Mouse (Mus musculus): ENCODE results near the gene Gzf1. TPM values are rescaled to one million over a fixed set of nuclear protein-coding genes. Genes with fewer than 3 reads are reported as not detected.

Gzf1 gene
- polyA plus RNA-seq, 1 experiment from 2014 or later, result 15.8 TPM

GRCm38 (mm10) chr2:148731614-148732326 lies 50.9 kb downstream of the Gzf1 start:
- Histone ChIP-seq H3K27ac (ENCODE audit: low read length) (peak overlapping the region; percentile 73), H3K36me3 (ENCODE audit: control insufficient read depth, insufficient read depth, low read length) (no peaks in the 10 kb centered on the region), H3K9me3 (replicated peaks; ENCODE audit: control insufficient read depth, low read length, poor library complexity, severe bottlenecking) (no peaks in the 10 kb centered on the region), H3K4me3 (ENCODE audit: low read depth, low read length) (peak overlapping the region; percentile 85), H3K4me1 (ENCODE audit: control insufficient read depth, insufficient read depth, low read length) (peaks cover 16% of the 10 kb centered on the region), H3K4me2 (ENCODE audit: low read length) (peak overlapping the region; percentile 81), H3K27me3 (ENCODE audit: control insufficient read depth, insufficient read depth, low read depth, low read length) (no peaks in the 10 kb centered on the region), H3K9ac (ENCODE audit: low read depth, low read length) (peak overlapping the region; percentile 96)
- ATAC-seq, result peak; percentile 88
- under 1% methylated on average over 35 of the region's 35 CpGs for WGBS

GRCm38 (mm10) chr2:148732327-148733000 lies 51.6 kb downstream of the Gzf1 start, which contains the start of gene Napb:
TSS of gene Napb (minus strand) at chr2:148732467.
- H3K4me3 ChIP-seq (ENCODE audit: low read depth, low read length), result peak within 1 kb of the TSS; percentile 85
- 4% methylated on average over 18 of the region's 18 CpGs for WGBS
- H3K9me3 ChIP-seq (replicated peaks; ENCODE audit: control insufficient read depth, low read length, poor library complexity, severe bottlenecking), result no peaks in the 10 kb centered on the region
- peak; percentile 100 for ATAC-seq
- H3K4me2 ChIP-seq (ENCODE audit: low read length), result peak within 1 kb of the TSS; percentile 81
- H3K9ac ChIP-seq (ENCODE audit: low read depth, low read length), result peak within 1 kb of the TSS; percentile 96
- no peaks in the 10 kb centered on the region for H3K27me3 ChIP-seq (ENCODE audit: control insufficient read depth, insufficient read depth, low read depth, low read length)
- H3K4me1 ChIP-seq (ENCODE audit: control insufficient read depth, insufficient read depth, low read length), result peaks cover 16% of the 10 kb centered on the region
- H3K36me3 ChIP-seq (ENCODE audit: control insufficient read depth, insufficient read depth, low read length), result no peaks in the 10 kb centered on the region
- H3K27ac ChIP-seq (ENCODE audit: low read length), result peak within 1 kb of the TSS; percentile 73

Other genes starting within 250 kb of the Gzf1 start
- gene Cd93, start 237.5 kb upstream of the Gzf1 start, polyA plus RNA-seq (2015; fragmentation: Nextera tagmentation; extraction: Ambion mirVana), result 7.2 and 7.4 TPM in 2 replicates
- gene Nxt1, start 8.4 kb upstream of the Gzf1 start, polyA plus RNA-seq (2015; fragmentation: Nextera tagmentation; extraction: Ambion mirVana), result 36.8 and 43.5 TPM in 2 replicates
- gene Napb, start 51.4 kb downstream of the Gzf1 start, polyA plus RNA-seq (2015; fragmentation: Nextera tagmentation; extraction: Ambion mirVana), result 92.0 and 114 TPM in 2 replicates
- not detected in 2 replicates for gene Cstl1, start 69.3 kb downstream of the Gzf1 start, polyA plus RNA-seq (2015; fragmentation: Nextera tagmentation; extraction: Ambion mirVana)
- not detected in 2 replicates for gene Cst11, start 90.5 kb downstream of the Gzf1 start, polyA plus RNA-seq (2015; fragmentation: Nextera tagmentation; extraction: Ambion mirVana)
- not detected in 2 replicates for gene 8030411F24Rik, start 101.0 kb downstream of the Gzf1 start, polyA plus RNA-seq (2015; fragmentation: Nextera tagmentation; extraction: Ambion mirVana)
- not detected in 2 replicates for gene Cst12, start 108.3 kb downstream of the Gzf1 start, polyA plus RNA-seq (2015; fragmentation: Nextera tagmentation; extraction: Ambion mirVana)
- gene Cst8, start 117.8 kb downstream of the Gzf1 start, polyA plus RNA-seq (2015; fragmentation: Nextera tagmentation; extraction: Ambion mirVana), result not detected in 2 replicates
- not detected in 2 replicates for gene Cst13, start 139.1 kb downstream of the Gzf1 start, polyA plus RNA-seq (2015; fragmentation: Nextera tagmentation; extraction: Ambion mirVana)
- gene Cst9, start 154.1 kb downstream of the Gzf1 start, polyA plus RNA-seq (2015; fragmentation: Nextera tagmentation; extraction: Ambion mirVana), result not detected in 2 replicates
- gene 9230104L09Rik, start 184.0 kb downstream of the Gzf1 start, polyA plus RNA-seq (2015; fragmentation: Nextera tagmentation; extraction: Ambion mirVana), result not detected in 2 replicates
- gene Cst3, start 194.7 kb downstream of the Gzf1 start, polyA plus RNA-seq (2015; fragmentation: Nextera tagmentation; extraction: Ambion mirVana), result 550 and 644 TPM in 2 replicates

Measured in midbrain, embryonic 16.5 days (tissue).